Mouse (Mus musculus): ENCODE measurements around the gene Lmf2.

GRCm38 (mm10) chr15:89352795-89353194 is 2.7 kb downstream of the Lmf2 start:
- no peak for TF ChIP-seq EP300 (IDR thresholded peaks at IDR 0.05; ENCODE audit: low read depth)
- no peak for TF ChIP-seq CTCF (IDR thresholded peaks at IDR 0.05; ENCODE audit: low read depth)

Measured in liver, embryonic 14.5 days (tissue).